Comparison of ENCODE assay signal across 9 mouse cellular contexts in the genomic region with DNA sequence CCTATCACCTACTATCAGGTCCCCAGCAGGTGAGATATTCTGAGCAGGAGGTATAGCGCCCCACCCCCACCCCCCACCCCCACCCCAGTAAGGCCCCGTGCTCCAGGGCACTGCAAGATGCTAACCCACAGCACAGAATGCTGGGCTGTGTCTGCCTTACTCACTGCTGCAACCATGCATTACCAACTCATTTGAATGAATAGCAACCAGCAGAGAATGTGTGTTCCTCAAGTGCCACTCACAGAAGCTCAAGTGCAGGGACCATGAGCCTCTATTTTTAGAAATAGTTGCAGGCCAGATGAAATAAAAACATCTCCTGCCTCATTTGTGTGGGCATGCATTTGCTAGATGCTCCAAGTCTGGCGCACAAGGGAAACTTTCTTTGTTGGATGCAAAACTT.
"Had no signal": no experiment of that assay in that cellular context is flagged by ENCODE, and none has a peak within 500 bp of the region (broad histone marks: within the 10 kb centered on the region; RNA-seq: fewer than 3 reads in every experiment).

No protein-coding gene starts in this region.

- H3K27me3 ChIP-seq: liver, embryonic 13.5 days; midbrain, embryonic 13.5 days; stomach, embryonic 15.5 days had no signal

- H3K4me1 ChIP-seq: liver, embryonic 13.5 days; midbrain, embryonic 13.5 days; stomach, embryonic 15.5 days had no signal

- H3K4me2 ChIP-seq: liver, embryonic 13.5 days; midbrain, embryonic 13.5 days; stomach, embryonic 15.5 days had no signal

- ATAC-seq: liver, postnatal 0 days; midbrain, embryonic 13.5 days had no signal

- H3K4me3 ChIP-seq: left cerebral cortex, adult 2 months; liver, embryonic 13.5 days; midbrain, embryonic 13.5 days; stomach, embryonic 15.5 days had no signal

- H3K9me3 ChIP-seq: liver, embryonic 13.5 days; midbrain, embryonic 13.5 days; stomach, embryonic 15.5 days had no signal

- H3K36me3 ChIP-seq: liver, embryonic 13.5 days; midbrain, embryonic 13.5 days; stomach, embryonic 15.5 days had no signal

- DNase-seq: liver; liver, embryonic 13.5 days; liver, postnatal 0 days; right cerebral cortex, postnatal 14 days; thymus, adult 2 months; thymus, postnatal 25 days had no signal

- H3K27ac ChIP-seq: left cerebral cortex, adult 2 months; liver, embryonic 13.5 days; midbrain, embryonic 13.5 days; stomach, embryonic 15.5 days had no signal

- H3K9ac ChIP-seq: liver, embryonic 13.5 days; liver, postnatal 0 days; midbrain, embryonic 13.5 days; stomach, embryonic 15.5 days had no signal
